Mouse (Mus musculus): ENCODE data around the gene Shq1.

DNA sequence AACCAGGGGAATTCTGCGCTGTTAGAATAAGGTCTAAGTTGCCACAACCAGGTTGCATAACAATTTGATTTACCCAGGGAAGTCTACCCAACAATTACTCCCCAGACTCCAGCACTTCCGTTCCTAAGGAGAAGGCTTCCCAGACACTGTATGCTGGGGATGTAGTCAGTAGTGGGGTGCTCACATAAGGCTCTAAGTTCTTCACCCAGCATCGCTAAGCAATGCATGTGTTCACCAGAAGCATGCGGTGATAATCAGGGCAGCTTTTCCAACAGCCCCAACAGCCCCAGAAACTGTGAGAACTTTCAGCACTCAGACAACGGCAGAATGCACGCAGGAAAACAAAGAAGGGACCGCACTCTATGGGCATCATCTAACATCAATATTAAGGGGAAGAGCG lies 77.1 kb downstream of the Shq1 start:
- TF ChIP-seq POLR2A (IDR thresholded peaks at IDR 0.05; ENCODE audit: control insufficient read depth, low read depth, low read length) (no peak), CTCF (IDR thresholded peaks at IDR 0.05; ENCODE audit: control insufficient read depth, insufficient read depth, insufficient replicate concordance, low read depth, low read length) (no peak)

Data from testis, adult 2 months (tissue).